Mouse (Mus musculus) forebrain, postnatal 0 days (tissue): Measurements from ENCODE around the gene Rab9. TPM values are rescaled to one million over a fixed set of nuclear protein-coding genes. Genes with fewer than 3 reads are reported as not detected.

Source experiments
- ATAC-seq: fragments of 200-750 bp; cut with Nextera tagmentation; 2 replicates; pipeline ENCODE4 v1.8.0; 2017; ENCODE audit warnings: mild to moderate bottlenecking, moderate library complexity
- DNase-seq: peaks from one replicate; pipeline ENCODE4 v3.0.0-alpha.2; 2015
- H3K27ac ChIP-seq: fragments of 300-500 bp; sonication (generic); 2 replicates; pipeline ENCODE4 v1.5.1; 2014; ENCODE audit warnings: low read depth, mild to moderate bottlenecking, antibody characterized with exemption, low read length, moderate library complexity, mixed read lengths
- H3K27me3 ChIP-seq: fragments of 300-500 bp; sonication (generic); 2 replicates; pipeline ENCODE4 v1.6.1; 2014; ENCODE audit warnings: mild to moderate bottlenecking, low read length, mixed read lengths; ENCODE audit not compliant: insufficient read depth
- H3K36me3 ChIP-seq: fragments of 300-500 bp; sonication (generic); 2 replicates; pipeline ENCODE4 v1.6.1; 2014; ENCODE audit warnings: mild to moderate bottlenecking, moderate library complexity; ENCODE audit not compliant: insufficient read depth
- H3K4me1 ChIP-seq: fragments of 300-500 bp; sonication (generic); 2 replicates; pipeline ENCODE4 v1.6.1; 2014; ENCODE audit warnings: antibody characterized with exemption; ENCODE audit not compliant: insufficient read depth
- H3K4me2 ChIP-seq: fragments of 300-500 bp; sonication (generic); 2 replicates; pipeline ENCODE4 v1.6.1; 2014; ENCODE audit warnings: low read depth, mild to moderate bottlenecking, moderate library complexity
- H3K4me3 ChIP-seq: fragments of 300-500 bp; sonication (generic); 2 replicates; pipeline ENCODE4 v1.5.1; 2014; ENCODE audit warnings: low read depth, low read length, mixed read lengths
- H3K9ac ChIP-seq: fragments of 300-500 bp; sonication (generic); 2 replicates; pipeline ENCODE4 v1.6.1; 2014; ENCODE audit warnings: mild to moderate bottlenecking
- H3K9me3 ChIP-seq: fragments of 300-500 bp; sonication (generic); 2 replicates; pipeline ENCODE4 v1.6.1; 2016; ENCODE audit warnings: low read length
- CTCF ChIP-seq: sonication (generic); IDR thresholded peaks from 2 replicates; pipeline ENCODE4 v1.5.1; 2016; ENCODE audit warnings: antibody characterized with exemption, control low read depth, low read depth
- WGBS: fragments of 180-500 bp; shearing (Covaris S2); extraction: QIAGEN DNeasy Blood & Tissue Kit; methylation state at CpG from one replicate; pipeline ENCODE4 v1.1.7; 2014; 5-methylcytosine and 5-hydroxymethylcytosine counted together
- polyA plus RNA-seq: library from polyadenylated mRNA; unstranded; fragments of >200 nt; fragmentation: Nextera tagmentation; extraction: Ambion mirVana; gene quantifications from 2 replicates; pipeline ENCODE4 v1.2.1, GENCODE M21; 2015
- total RNA-seq: library from RNA; depleted of rRNA; stranded (reverse); fragments of >200 nt; gene quantifications from 2 replicates; pipeline ENCODE4 v1.2.3, GENCODE M21; 2014

Rab9 gene
- total and polyA plus RNA-seq, 2 experiments from 2014 or later, result 43.5 to 52.7 TPM

GRCm38 (mm10) chrX:166512071-166512470 lies 32.4 kb upstream of the Rab9 start:
- H3K36me3 ChIP-seq, result no peaks in the 10 kb centered on the region
- 88% methylated on average over 4 of the region's 4 CpGs for WGBS
- no peaks in the 10 kb centered on the region for H3K27me3 ChIP-seq
- H3K4me1 ChIP-seq, result peaks cover 5% of the 10 kb centered on the region; the same call in 1 of the 2 replicates
- no peak overlapping the region for H3K4me3 ChIP-seq
- no peak overlapping the region for H3K9ac ChIP-seq
- ATAC-seq, result no peak
- TF ChIP-seq CTCF, result no peak
- DNase-seq, result no peak
- no peak overlapping the region for H3K4me2 ChIP-seq
- H3K27ac ChIP-seq, result no peak overlapping the region
- no peaks in the 10 kb centered on the region for H3K9me3 ChIP-seq

GRCm38 (mm10) chrX:166511107-166511506 lies 31.4 kb upstream of the Rab9 start:
- H3K9ac ChIP-seq, result no peak overlapping the region
- H3K4me3 ChIP-seq, result no peak overlapping the region
- H3K9me3 ChIP-seq, result no peaks in the 10 kb centered on the region
- H3K4me1 ChIP-seq, result peaks cover 5% of the 10 kb centered on the region; the same call in 1 of the 2 replicates
- H3K27ac ChIP-seq, result no peak overlapping the region
- no peak for DNase-seq
- TF ChIP-seq CTCF, result no peak
- ATAC-seq, result no peak
- no peaks in the 10 kb centered on the region for H3K36me3 ChIP-seq
- H3K27me3 ChIP-seq, result no peaks in the 10 kb centered on the region
- no peak overlapping the region for H3K4me2 ChIP-seq

GRCm38 (mm10) chrX:166509761-166510738 lies 30.4 kb upstream of the Rab9 start:
- Histone ChIP-seq H3K4me1 (peaks cover 5% of the 10 kb centered on the region; the same call in 1 of the 2 replicates), H3K36me3 (no peaks in the 10 kb centered on the region), H3K9ac (peak overlapping the region; percentile 78), H3K27ac (peak overlapping the region; percentile 96), H3K4me3 (peak overlapping the region; percentile 51), H3K27me3 (no peaks in the 10 kb centered on the region), H3K9me3 (no peaks in the 10 kb centered on the region), H3K4me2 (peak overlapping the region; percentile 45)
- ATAC-seq, result peak; percentile 98
- DNase-seq, result peak; percentile 93
- TF ChIP-seq CTCF, result peak; percentile 56
- 34% methylated on average over 60 of the region's 65 CpGs for WGBS

GRCm38 (mm10) chrX:166504421-166504820 lies 24.8 kb upstream of the Rab9 start:
- H3K27me3 ChIP-seq, result no peaks in the 10 kb centered on the region
- H3K4me3 ChIP-seq, result no peak overlapping the region
- no peak for ATAC-seq

GRCm38 (mm10) chrX:166499496-166500190 lies 20.0 kb upstream of the Rab9 start:
- Histone ChIP-seq H3K36me3 (no peaks in the 10 kb centered on the region), H3K4me3 (no peak overlapping the region), H3K27me3 (no peaks in the 10 kb centered on the region), H3K4me2 (no peak overlapping the region), H3K9me3 (no peaks in the 10 kb centered on the region), H3K4me1 (no peaks in the 10 kb centered on the region), H3K27ac (no peak overlapping the region), H3K9ac (no peak overlapping the region)
- DNase-seq (no peak), ATAC-seq (no peak)
- 74% methylated on average over 1 of the region's 1 CpGs for WGBS
- no peak for TF ChIP-seq CTCF

More at GRCm38 (mm10) chrX:166504421-166504820, 24.8 kb upstream of the Rab9 start:
- Histone ChIP-seq H3K36me3 (no peaks in the 10 kb centered on the region), H3K9ac (no peak overlapping the region), H3K4me1 (peaks cover 2% of the 10 kb centered on the region; the same call in 1 of the 2 replicates), H3K27ac (no peak overlapping the region), H3K9me3 (no peaks in the 10 kb centered on the region), H3K4me2 (no peak overlapping the region)
- WGBS, result 61% methylated on average over 2 of the region's 2 CpGs
- TF ChIP-seq CTCF, result no peak
- DNase-seq, result no peak

- H3K4me2 ChIP-seq, result no peak overlapping the region
- H3K4me1 ChIP-seq, result no peaks in the 10 kb centered on the region
- DNase-seq, result peak; percentile 14
- no peak for ATAC-seq
- H3K27ac ChIP-seq, result no peak overlapping the region
- no peaks in the 10 kb centered on the region for H3K9me3 ChIP-seq
- no peaks in the 10 kb centered on the region for H3K27me3 ChIP-seq
- no peak for TF ChIP-seq CTCF
- H3K4me3 ChIP-seq, result no peak overlapping the region
- no peak overlapping the region for H3K9ac ChIP-seq
- no peaks in the 10 kb centered on the region for H3K36me3 ChIP-seq
- WGBS, result 39% methylated on average over 4 of the region's 4 CpGs
Observed at GRCm38 (mm10) chrX:166497771-166498170, 18.1 kb upstream of the Rab9 start.

- Histone ChIP-seq H3K27me3 (no peaks in the 10 kb centered on the region), H3K4me1 (no peaks in the 10 kb centered on the region), H3K36me3 (no peaks in the 10 kb centered on the region), H3K27ac (no peak overlapping the region), H3K9ac (no peak overlapping the region), H3K4me3 (no peak overlapping the region), H3K9me3 (no peaks in the 10 kb centered on the region), H3K4me2 (no peak overlapping the region)
- ATAC-seq (no peak), DNase-seq (no peak)
- WGBS, result 85% methylated on average over 2 of the region's 2 CpGs
- TF ChIP-seq CTCF, result no peak
Observed at GRCm38 (mm10) chrX:166495052-166495451, 15.4 kb upstream of the Rab9 start.
